Mouse (Mus musculus): ENCODE measurements at regions not wholly inside any gene's neighbourhood (a gene's known extent, or its start where the extent isn't known, plus 50 kb on each side); places are given as distances from the start of the nearest gene placed in this dataset.

DNA sequence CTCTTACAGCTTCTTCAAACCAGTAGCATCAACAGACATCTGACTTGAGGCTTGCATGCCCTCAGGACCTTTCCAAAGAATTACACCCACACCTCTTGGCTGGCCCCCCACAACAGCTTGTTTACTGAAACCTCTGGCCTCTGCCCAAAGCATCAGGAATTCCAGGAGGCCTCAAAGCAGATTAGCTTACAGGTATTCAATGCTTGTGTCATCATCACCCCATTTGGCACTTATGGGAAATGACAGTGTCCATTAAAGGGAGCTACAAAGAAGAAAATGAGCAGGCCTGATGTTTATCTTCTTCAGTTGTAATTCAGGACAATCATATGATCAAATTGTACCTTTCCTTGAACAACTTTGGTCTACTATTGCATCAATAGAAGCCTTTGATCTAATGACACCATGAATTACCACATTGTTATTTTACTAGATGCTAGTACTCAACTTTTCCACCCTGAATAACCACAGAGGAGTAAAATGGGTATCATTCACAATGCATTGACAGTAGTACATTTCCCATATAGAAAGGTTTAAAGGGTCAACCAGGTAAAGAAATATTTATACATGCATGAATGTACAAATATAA lies 147.1 kb upstream of the Ahr start:
- TF ChIP-seq CTCF (conservative IDR thresholded peaks at IDR 0.05; ENCODE audit: insufficient read depth, insufficient read length, low read depth, low read length) (no peak), POLR2A (IDR thresholded peaks at IDR 0.05; ENCODE audit: low read depth, low read length) (no peak)
